Mouse (Mus musculus): ENCODE measurements around the gene Olfml3.

Gene Olfml3

GRCm38 (mm10) chr3:103712196-103712595, 25.6 kb downstream of the Olfml3 start:
- CTCF ChIA-PET, result interaction anchor here (0.6 kb wide), 1 partner anchor 146 kb away, joined by 7 read pairs; no protein-coding TSS in a partner anchor

- CTCF ChIA-PET, result no interaction called here
Measured at GRCm38 (mm10) chr3:103709470-103710040, 28.2 kb downstream of the Olfml3 start.

- CTCF ChIA-PET, result no interaction called here
Measured at GRCm38 (mm10) chr3:103705426-103705825, 32.4 kb downstream of the Olfml3 start.

- CTCF ChIA-PET, result no interaction called here
Measured at GRCm38 (mm10) chr3:103704661-103705060, 33.1 kb downstream of the Olfml3 start.

- CTCF ChIA-PET, result no interaction called here
Measured at GRCm38 (mm10) chr3:103696388-103696925, 41.3 kb downstream of the Olfml3 start.

- CTCF ChIA-PET, result interaction anchor here (0.5 kb wide), 1 partner anchor 191 kb away, joined by 3 read pairs; no protein-coding TSS in a partner anchor
Measured at GRCm38 (mm10) chr3:103695556-103695955, 42.2 kb downstream of the Olfml3 start.

GRCm38 (mm10) chr3:103690506-103690905, 47.3 kb downstream of the Olfml3 start:
- CTCF ChIA-PET, result no interaction called here

GRCm38 (mm10) chr3:103689043-103689442, 48.8 kb downstream of the Olfml3 start:
- CTCF ChIA-PET, result interaction anchor here (0.6 kb wide), 1 partner anchor 13 kb away, joined by 3 read pairs; no protein-coding TSS in a partner anchor

GRCm38 (mm10) chr3:103683966-103684319, 53.9 kb downstream of the Olfml3 start:
- CTCF ChIA-PET, result no interaction called here

GRCm38 (mm10) chr3:103683234-103683965, 54.4 kb downstream of the Olfml3 start:
- CTCF ChIA-PET, result no interaction called here

- CTCF ChIA-PET, result no interaction called here
Measured at GRCm38 (mm10) chr3:103682473-103682872, 55.3 kb downstream of the Olfml3 start.

- CTCF ChIA-PET, result no interaction called here
Measured at GRCm38 (mm10) chr3:103678811-103679210, 59.0 kb downstream of the Olfml3 start.

- CTCF ChIA-PET, result interaction anchor here (0.5 kb wide), 1 partner anchor 42 kb away, joined by 3 read pairs; no protein-coding TSS in a partner anchor
Measured at GRCm38 (mm10) chr3:103672716-103673115, 65.1 kb downstream of the Olfml3 start.
